Mouse (Mus musculus): Measurements from ENCODE around the gene Tldc2. TPM values are rescaled to one million over a fixed set of nuclear protein-coding genes. Genes with fewer than 3 reads are reported as not detected.

Tldc2 gene
- total and polyA plus RNA-seq, 3 experiments = not detected

DNA sequence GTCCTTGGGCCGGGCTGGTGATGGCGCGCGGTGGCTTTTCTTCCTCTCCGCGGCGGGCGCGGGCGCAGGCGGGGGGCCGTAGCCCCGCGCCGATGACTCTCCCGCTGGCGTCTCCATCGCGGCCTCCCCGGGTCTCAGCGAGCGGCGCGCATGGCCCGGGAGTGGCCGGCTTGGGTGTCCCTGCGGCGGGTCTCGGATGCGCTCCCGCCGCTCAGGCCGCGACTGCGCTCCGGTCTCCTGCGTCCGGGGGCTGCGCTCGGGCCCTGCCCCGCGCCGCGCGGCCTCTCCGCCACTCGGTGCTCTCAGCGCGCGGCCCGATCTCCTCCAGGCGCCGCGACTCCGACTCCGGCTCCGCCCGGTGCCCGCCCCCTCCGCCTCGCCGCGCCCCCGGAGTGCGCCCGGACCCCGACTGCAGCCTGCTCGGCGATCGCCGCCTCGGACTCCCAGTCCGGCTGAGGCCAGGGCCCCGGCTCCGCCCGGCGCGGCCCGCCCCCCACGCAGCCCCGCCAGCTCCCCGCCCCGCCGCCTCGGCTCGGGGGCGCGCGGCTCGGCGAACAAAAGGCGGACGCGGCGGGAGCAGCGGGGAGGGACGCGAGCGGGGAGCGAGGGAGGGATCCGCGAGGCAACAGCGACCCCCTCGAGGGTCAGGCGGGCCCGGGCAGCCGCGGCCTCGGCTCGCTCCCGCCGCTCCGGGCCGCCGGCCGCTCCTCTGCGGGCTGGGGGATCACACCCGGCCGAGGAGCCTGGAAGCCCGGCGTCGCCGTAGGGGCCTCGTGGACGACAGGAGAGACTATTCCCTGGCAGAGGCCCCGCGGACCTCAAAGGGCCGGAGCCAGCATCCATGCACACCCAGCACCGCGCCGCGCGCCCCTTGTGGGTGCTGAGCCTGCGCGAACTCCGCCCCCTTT lies 7.8 kb upstream of the Tldc2 start, which contains the start of gene Soga1:
Gene Soga1 (minus strand): TSS at position 462 of the 908 bp plus-strand sequence.
- Histone ChIP-seq H3K27ac (ENCODE audit: insufficient read depth, low read depth) (no peak within 1 kb of the TSS), H3K4me3 (replicated peaks in 1 of 3; ENCODE audit: low read depth in 2 of 3, low read length in 2 of 3, poor library complexity in 1 of 3) (peak within 1 kb of the TSS; percentile 40 to 62 (median 59)), H3K79me2 (replicated peaks; ENCODE audit: control insufficient read depth, extremely low read depth, insufficient read depth, poor library complexity, severe bottlenecking) (no peaks in the 10 kb centered on the region), H3K9ac (ENCODE audit: insufficient read depth, low read depth) (peak within 1 kb of the TSS; percentile 32), H3K4me2 (ENCODE audit: insufficient read depth, low read depth, poor library complexity, severe bottlenecking) (peak within 1 kb of the TSS; percentile 86), H3K27me3 (replicated peaks) (peaks cover 63% of the 10 kb centered on the region), H3K4me1 (ENCODE audit: control insufficient read depth in 1 of 2, insufficient read depth in 2 of 2) (peaks cover 5 to 10% of the 10 kb centered on the region in 2 experiments; a peak in 1 of 4 replicates), H3K36me3 (replicated peaks in 1 of 2; ENCODE audit: control insufficient read depth in 1 of 2, insufficient read depth in 1 of 2, low read length in 1 of 2) (no peaks in the 10 kb centered on the region), H3K9me3 (replicated peaks; ENCODE audit: low read length) (no peaks in the 10 kb centered on the region)
- TF ChIP-seq SMC3 (IDR thresholded peaks at IDR 0.05; ENCODE audit: low read depth, low read length) = peak; percentile 35
- TF ChIP-seq POLR2AphosphoS2 (IDR thresholded peaks at IDR 0.05; ENCODE audit: low read depth, low read length) = no peak
- no peak for TF ChIP-seq BHLHE40 (IDR thresholded peaks at IDR 0.05; ENCODE audit: low read depth, low read length)
- TF ChIP-seq RAD21 (IDR thresholded peaks at IDR 0.05; ENCODE audit: low read depth, low read length) = peak; percentile 53
- TF ChIP-seq CHD1 (IDR thresholded peaks at IDR 0.05; ENCODE audit: low read depth, low read length) = no peak
- peak in 1 of 2 experiments; percentile 62; a peak in 2 of 4 replicates for TF ChIP-seq CTCF (conservative IDR thresholded peaks at IDR 0.05 in 1 of 2, IDR thresholded peaks at IDR 0.05 in 1 of 2; ENCODE audit: low read depth in 2 of 2, low read length in 2 of 2)
- TF ChIP-seq UBTF (IDR thresholded peaks at IDR 0.05; ENCODE audit: low read depth, low read length) = peak; percentile 68; the same call in 1 of the 2 replicates
- TF ChIP-seq MEF2A (IDR thresholded peaks at IDR 0.05; ENCODE audit: borderline replicate concordance, low read depth, low read length) = no peak
- dilution Hi-C loops (cut with MboI; ENCODE audit: extremely low pct_ligation_motif_present, extremely low pct_unique_long_range_greater_than_20kb, low sequenced_read_pairs) = no loop called here
- no peak for DNase-seq (ENCODE audit: extremely low read depth)
- in situ Hi-C loops (cut with MboI; ENCODE audit: low pct_ligation_motif_present, low pct_unique_long_range_greater_than_20kb, low sequenced_read_pairs) = loop anchor here (25.0 kb wide), 1 partner anchor 192 kb away; the partner anchor contains the start of gene Sla2

DNA sequence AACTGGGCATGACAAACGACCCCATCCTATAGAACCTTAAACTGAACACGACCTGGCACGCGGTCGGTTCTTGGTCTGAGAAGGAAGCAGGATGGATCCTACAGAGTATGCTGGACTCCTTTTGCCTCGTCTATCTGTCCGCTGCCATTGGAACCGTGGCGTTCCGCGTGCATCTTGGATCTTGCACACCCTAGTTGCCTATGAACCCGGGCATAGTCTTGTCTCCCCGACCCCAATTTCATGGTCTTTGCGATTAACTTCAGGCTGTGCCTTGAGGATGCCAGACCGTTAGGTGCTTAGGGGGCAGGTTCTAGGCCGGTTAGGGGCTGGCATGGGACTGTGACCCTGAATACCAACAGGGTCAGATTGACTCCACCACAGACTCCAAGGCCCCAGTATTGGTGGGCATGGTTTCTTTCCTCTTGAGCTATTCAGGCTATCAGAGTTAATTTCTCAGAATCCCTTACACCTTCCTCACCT lies 7.1 kb upstream of the Tldc2 start:
- no peak overlapping the region for H3K4me3 ChIP-seq (replicated peaks in 1 of 3; ENCODE audit: low read depth in 2 of 3, low read length in 2 of 3, poor library complexity in 1 of 3)
- in situ Hi-C loops (cut with MboI; ENCODE audit: low pct_ligation_motif_present, low pct_unique_long_range_greater_than_20kb, low sequenced_read_pairs) (loop anchor here (25.0 kb wide), 1 partner anchor 192 kb away; the partner anchor contains the start of gene Sla2), dilution Hi-C loops (cut with MboI; ENCODE audit: extremely low pct_ligation_motif_present, extremely low pct_unique_long_range_greater_than_20kb, low sequenced_read_pairs) (no loop called here)
- H3K27me3 ChIP-seq (replicated peaks) = peaks cover 63% of the 10 kb centered on the region
- H3K9ac ChIP-seq (ENCODE audit: insufficient read depth, low read depth) = no peak overlapping the region
- no peak overlapping the region for H3K27ac ChIP-seq (ENCODE audit: insufficient read depth, low read depth)
- no peaks in the 10 kb centered on the region for H3K9me3 ChIP-seq (replicated peaks; ENCODE audit: low read length)
- no peak overlapping the region for H3K4me2 ChIP-seq (ENCODE audit: insufficient read depth, low read depth, poor library complexity, severe bottlenecking)
- TF ChIP-seq JUND (conservative IDR thresholded peaks at IDR 0.05; ENCODE audit: low read depth, low read length) = no peak
- TF ChIP-seq ZC3H11A (IDR thresholded peaks at IDR 0.05; ENCODE audit: low read depth, low read length) = no peak
- no peak for TF ChIP-seq IRF4 (IDR thresholded peaks at IDR 0.05; ENCODE audit: low read depth, low read length)
- no peak for TF ChIP-seq MAX (IDR thresholded peaks at IDR 0.05; ENCODE audit: low read length)
- no peak for TF ChIP-seq BHLHE40 (IDR thresholded peaks at IDR 0.05; ENCODE audit: low read depth, low read length)
- TF ChIP-seq MYC (IDR thresholded peaks at IDR 0.05; ENCODE audit: low read depth, low read length) = no peak
- no peak for TF ChIP-seq E2F4 (IDR thresholded peaks at IDR 0.05; ENCODE audit: insufficient replicate concordance, low read depth, low read length)
- no peak for TF ChIP-seq SMC3 (IDR thresholded peaks at IDR 0.05; ENCODE audit: low read depth, low read length)
- no peak for TF ChIP-seq CTCF (conservative IDR thresholded peaks at IDR 0.05 in 1 of 2, IDR thresholded peaks at IDR 0.05 in 1 of 2; ENCODE audit: low read depth in 2 of 2, low read length in 2 of 2)
- H3K36me3 ChIP-seq (replicated peaks in 1 of 2; ENCODE audit: control insufficient read depth in 1 of 2, insufficient read depth in 1 of 2, low read length in 1 of 2) = no peaks in the 10 kb centered on the region
- no peak for DNase-seq (ENCODE audit: extremely low read depth)
- no peaks in the 10 kb centered on the region for H3K79me2 ChIP-seq (replicated peaks; ENCODE audit: control insufficient read depth, extremely low read depth, insufficient read depth, poor library complexity, severe bottlenecking)
- H3K4me1 ChIP-seq (ENCODE audit: control insufficient read depth in 1 of 2, insufficient read depth in 2 of 2) = peaks cover 5 to 9% of the 10 kb centered on the region in 2 experiments; a peak in 1 of 4 replicates

Data from CH12.LX (cell line).